Mouse (Mus musculus) CH12F3 (cell line): ENCODE measurements around the gene Cbarp.
"Not testable (repeated sequence)": the region's sequence is repeated elsewhere in the genome, so short reads cannot be mapped to it uniquely, and the experiment has no call there.

Experiments used
- in situ Hi-C: fragments of 300-500 bp; cut with MboI; formaldehyde crosslinking; loops from 2 replicates; pipeline ENCODE4 v1.14.3; 2020; ENCODE audit warnings: low sequenced_read_pairs

The Cbarp gene

DNA sequence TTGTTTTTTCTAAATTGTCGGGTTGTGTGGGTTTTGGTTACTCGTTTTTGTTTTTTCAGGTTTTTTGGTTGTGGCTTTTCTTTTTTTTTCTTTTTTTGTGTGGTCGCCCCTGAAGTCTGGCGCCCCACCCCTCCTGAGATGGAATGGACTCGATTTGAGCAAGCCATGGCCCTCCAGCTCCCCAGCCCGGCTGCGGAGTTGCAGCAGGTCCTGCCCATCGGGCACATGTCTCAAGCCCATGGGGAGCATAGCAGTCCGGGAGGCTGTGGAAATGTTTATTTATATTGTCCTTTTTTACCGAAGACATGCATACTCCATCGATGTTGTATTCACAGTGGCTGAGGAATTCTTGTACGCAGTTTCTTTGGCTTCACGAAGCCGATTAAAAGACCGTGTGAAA, 30.6 kb upstream of the Cbarp start:
- in situ Hi-C loops = no loop called here

GRCm38 (mm10) chr10:80170601-80171021, 30.0 kb upstream of the Cbarp start:
- in situ Hi-C loops = no loop called here

GRCm38 (mm10) chr10:80170052-80170451, 29.4 kb upstream of the Cbarp start:
- in situ Hi-C loops = no loop called here

- in situ Hi-C loops = no loop called here
Observed at GRCm38 (mm10) chr10:80169651-80170050, 29.0 kb upstream of the Cbarp start.

- in situ Hi-C loops = no loop called here
Observed at GRCm38 (mm10) chr10:80169070-80169469, 28.4 kb upstream of the Cbarp start.

DNA sequence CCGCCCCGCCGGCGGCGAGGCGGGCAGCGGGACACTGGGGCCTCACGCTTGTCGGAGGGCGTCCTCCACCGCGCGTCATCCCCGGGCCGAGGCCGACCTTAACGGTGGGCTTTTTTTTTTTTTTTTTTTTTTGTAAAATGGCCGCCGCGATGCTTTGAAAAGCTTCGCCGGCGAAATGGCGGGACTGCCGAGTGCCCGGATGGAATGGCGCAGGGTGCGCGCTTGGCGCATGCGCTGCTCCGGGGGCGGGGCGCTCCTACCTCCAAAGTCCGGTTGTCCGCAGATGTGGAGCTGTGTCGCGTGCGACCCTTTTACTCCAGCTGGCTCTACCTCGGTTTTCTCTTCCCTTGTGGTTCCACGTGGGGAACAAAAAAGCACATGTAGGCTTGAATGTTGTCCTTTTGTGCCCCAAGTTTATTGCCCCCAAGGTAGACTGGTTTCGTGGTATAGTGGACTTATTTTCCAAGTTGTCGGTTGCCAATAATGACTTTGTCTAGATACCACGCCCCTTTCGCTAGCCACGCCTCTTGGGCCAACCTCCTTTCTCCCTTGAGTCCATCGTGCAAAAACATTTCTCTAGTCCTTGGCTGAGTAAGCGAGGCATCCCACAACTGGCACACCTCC, 27.5 kb upstream of the Cbarp start:
- in situ Hi-C loops = no loop called here

DNA sequence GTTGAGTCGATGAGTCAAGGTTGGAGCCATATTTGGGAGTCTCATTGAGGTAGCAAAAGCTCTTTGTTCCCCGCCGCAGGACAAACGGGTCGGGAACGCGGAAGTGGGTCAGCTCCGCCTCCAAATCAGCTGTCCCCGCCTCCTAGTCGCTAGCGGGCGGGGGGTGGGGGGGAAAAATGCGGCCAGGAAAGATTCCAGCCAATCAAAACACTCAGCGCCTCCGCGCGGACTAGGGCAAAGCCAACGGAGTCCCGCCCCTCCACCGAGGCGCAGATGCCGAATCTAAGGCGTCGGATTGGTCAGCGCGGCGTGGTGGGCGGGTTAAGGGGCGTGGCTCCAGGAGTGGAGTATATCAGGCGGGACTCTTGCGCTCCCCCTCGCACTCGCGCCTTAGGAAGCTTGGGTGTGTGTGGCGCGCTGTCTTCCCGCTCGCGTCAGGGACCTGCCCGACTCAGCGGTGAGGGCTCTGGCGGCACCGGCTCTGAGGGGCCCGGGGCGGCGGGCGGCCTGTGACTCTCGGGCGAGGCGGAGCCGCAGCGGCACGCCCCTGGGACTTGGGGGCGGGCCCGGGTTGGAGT, 26.9 kb upstream of the Cbarp start:
- in situ Hi-C loops = no loop called here

GRCm38 (mm10) chr10:80166136-80166535, 25.5 kb upstream of the Cbarp start:
- in situ Hi-C loops = not testable (repeated sequence)

- in situ Hi-C loops = no loop called here
Observed at GRCm38 (mm10) chr10:80165392-80166128, 24.9 kb upstream of the Cbarp start, which contains the start of gene Cirbp. Gene Cirbp (plus strand): TSS chr10:80165985.

DNA sequence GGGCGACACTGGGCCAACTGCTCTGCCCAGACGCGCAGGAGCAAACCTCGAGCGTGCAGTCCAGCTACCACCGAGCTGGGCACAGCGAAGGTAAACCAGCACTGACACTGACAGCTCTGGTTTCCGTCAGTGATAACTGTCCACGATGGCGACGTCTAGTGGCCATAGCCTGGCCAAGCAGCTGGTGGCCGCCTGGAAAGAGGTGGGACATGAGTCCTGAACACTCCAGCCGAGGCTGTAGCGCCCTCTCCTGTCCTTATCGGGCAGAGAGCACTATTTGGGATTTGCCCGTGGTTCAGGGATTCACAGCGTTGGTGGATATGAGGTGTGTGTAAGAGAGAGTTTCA, 24.3 kb upstream of the Cbarp start:
- in situ Hi-C loops = no loop called here

GRCm38 (mm10) chr10:80164161-80164997, 23.7 kb upstream of the Cbarp start:
- in situ Hi-C loops = no loop called here

DNA sequence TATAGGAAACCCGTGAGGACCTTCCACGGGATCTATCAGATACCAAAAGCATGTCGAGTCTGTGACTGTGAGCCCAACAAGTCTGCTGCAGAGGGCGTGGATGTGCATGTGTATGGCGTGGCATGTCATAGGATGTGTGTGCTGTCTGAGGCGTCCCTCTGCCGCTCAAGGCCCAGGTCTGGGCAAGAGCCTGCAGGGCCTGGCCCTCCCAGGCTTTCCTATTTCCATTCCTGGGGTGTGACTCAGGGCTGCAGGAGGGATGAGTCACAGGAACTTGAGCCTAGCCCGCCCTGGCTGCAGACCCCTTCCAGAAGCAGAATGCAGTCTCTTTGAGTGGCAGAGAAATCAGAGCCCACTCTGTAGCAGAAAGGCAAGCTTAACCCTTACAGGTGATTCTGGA, 23.1 kb upstream of the Cbarp start:
- in situ Hi-C loops = no loop called here

DNA sequence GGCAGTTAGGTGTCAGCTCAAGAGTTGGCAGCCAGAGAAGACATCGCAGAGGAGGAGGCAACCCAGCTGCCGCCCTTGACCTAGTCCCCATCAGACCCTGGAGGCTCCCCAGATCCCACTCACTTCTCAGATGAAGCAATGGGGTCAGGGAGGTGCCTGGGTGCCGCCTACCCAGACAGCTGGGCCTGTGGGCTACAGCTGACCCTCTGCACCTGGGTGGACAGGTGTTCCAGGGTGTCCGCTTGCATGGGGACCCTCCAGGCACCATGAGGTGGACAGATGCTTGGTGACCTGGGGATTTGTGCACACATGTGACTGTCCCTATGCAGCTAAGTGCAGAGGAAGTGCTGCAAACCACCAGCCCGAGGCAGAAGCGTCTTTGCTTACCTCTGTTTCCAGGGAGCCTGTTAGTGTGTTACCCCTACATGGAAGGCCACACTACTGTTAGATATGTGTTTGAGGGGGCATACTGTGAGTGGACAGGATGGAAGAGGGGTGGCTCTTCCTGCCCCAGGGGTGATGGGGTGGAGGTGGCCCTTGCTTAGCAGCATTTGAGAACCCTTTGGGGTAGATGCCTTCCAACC, 22.2 kb upstream of the Cbarp start:
- in situ Hi-C loops = no loop called here

- in situ Hi-C loops = no loop called here
Observed at GRCm38 (mm10) chr10:80162243-80162608, 21.6 kb upstream of the Cbarp start.

DNA sequence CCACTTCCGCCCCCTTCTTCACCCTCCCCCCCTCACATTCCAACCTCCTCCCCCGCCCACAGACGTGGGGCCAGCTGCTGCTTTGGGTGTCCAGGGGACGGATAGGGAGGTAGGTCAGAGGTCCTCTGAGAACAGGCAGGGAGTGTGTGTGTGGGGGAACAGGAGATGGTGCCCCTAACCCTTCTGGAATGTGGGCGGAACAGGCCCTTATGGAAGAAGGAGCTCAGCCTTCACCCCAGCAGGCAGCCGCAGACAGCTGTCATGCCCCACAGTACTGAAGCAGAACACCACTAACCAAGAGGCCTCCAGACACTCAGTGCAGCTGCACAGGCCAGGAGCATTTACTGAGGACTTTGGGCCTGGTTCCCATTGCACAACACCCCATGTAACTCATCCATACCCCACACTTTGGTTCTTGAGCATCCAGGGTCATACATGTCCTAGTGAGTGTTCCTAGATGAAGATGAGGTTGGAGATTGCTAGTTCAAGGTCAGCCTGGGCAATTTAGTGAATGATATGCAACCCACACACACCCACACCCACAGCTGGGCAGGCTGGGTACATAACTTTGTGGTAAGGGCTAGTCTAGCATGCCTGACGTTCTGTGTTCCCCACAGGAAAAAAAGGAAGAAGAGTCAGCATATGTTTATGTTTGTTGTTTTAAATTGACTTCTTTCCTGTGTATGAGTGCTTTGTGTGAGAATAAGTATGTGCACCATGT, 21.0 kb upstream of the Cbarp start:
- in situ Hi-C loops = no loop called here

- in situ Hi-C loops = no loop called here
Observed at GRCm38 (mm10) chr10:80160455-80161371, 20.1 kb upstream of the Cbarp start.

- in situ Hi-C loops = no loop called here
Observed at GRCm38 (mm10) chr10:80159561-80160454, 19.2 kb upstream of the Cbarp start.

DNA sequence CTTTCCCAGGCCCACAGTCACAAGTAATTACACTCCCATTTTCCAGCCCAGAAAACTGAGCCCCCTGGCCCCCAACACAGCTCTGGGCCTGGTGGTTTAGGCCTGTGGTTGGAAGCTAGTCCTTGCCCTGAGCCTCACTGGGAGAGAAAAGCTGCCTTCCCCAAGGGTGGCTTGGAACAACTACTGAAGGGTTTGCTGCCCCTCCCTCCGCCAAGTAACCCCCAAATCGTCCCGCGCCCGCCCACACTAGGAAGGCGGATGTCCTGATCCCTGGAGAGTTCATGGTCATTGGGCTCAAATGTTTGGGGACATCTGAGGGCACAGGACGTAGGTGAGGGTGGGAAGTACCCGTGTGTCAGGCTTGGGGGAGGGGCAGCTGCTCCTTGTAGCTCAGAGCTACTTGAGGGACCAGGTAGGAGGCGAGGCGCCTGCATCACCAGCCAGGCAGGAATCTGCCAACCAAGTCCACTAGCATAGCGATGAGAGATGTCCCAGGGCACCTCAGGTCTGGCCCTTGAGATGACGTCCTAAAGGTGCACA, 18.5 kb upstream of the Cbarp start:
- in situ Hi-C loops = no loop called here
